Mouse (Mus musculus): ENCODE measurements around the gene Fance. TPM values are rescaled to one million over a fixed set of nuclear protein-coding genes. Genes with fewer than 3 reads are reported as not detected.

Gene Fance
- polyA plus RNA-seq, 1 experiment from 2014 or later: 32.9 TPM

DNA sequence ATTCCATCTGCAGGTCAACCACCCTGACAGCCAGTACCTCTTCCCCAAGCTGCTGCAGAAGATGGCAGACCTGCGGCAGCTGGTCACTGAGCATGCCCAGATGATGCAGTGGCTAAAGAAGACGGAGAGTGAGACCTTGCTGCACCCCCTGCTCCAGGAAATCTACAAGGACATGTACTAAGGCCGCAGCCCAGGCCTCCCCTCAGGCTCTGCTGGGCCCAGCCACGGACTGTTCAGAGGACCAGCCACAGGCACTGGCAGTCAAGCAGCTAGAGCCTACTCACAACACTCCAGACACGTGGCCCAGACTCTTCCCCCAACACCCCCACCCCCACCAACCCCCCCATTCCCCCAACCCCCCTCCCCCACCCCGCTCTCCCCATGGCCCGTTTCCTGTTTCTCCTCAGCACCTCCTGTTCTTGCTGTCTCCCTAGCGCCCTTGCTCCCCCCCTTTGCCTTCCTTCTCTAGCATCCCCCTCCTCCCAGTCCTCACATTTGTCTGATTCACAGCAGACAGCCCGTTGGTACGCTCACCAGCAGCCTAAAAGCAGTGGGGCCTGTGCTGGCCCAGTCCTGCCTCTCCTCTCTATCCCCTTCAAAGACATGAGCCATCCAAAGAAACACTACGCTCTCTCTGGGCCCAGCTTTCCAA lies 13.5 kb upstream of the Fance start:
- Histone ChIP-seq H3K27ac (peak overlapping the region; percentile 87), H3K27me3 (ENCODE audit: insufficient read depth, poor library complexity, severe bottlenecking) (no peaks in the 10 kb centered on the region), H3K36me3 (peaks cover 30% of the 10 kb centered on the region), H3K4me1 (replicated peaks) (peaks cover 51% of the 10 kb centered on the region), H3K9me3 (no peaks in the 10 kb centered on the region), H3K4me3 (peak overlapping the region; percentile 11; the same call in 1 of the 2 replicates)
- 36% methylated on average over 11 of the region's 11 CpGs for WGBS
- DNase-seq (ENCODE audit: low spot score): no peak

DNA sequence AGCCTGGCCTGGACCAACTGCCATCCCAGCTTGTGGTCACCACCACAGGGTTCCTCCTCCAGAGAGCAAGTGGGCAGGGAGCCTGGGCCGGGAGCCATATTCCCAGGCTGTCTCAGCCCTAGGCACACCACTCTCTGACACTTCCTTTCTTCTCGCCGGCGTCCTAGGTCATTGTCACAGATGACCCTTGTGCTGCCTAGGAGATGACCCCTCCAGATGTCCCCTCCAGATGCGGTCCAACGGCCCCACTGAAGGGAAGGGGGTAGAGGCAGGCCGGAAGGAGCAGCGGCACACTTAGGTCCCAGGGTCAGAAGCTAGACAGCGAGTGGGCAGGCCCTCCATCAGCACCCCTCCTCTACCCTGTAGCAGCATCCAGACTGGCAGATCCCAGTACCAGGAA lies 13.0 kb upstream of the Fance start:
- WGBS: 12% methylated on average over 9 of the region's 9 CpGs
- H3K4me3 ChIP-seq: peak overlapping the region; percentile 11; the same call in 1 of the 2 replicates
- DNase-seq (ENCODE audit: low spot score): peak; percentile 72
- H3K4me1 ChIP-seq (replicated peaks): peaks cover 51% of the 10 kb centered on the region
- no peaks in the 10 kb centered on the region for H3K27me3 ChIP-seq (ENCODE audit: insufficient read depth, poor library complexity, severe bottlenecking)
- H3K27ac ChIP-seq: peak overlapping the region; percentile 87
- H3K9me3 ChIP-seq: no peaks in the 10 kb centered on the region
- H3K36me3 ChIP-seq: peaks cover 26% of the 10 kb centered on the region

DNA sequence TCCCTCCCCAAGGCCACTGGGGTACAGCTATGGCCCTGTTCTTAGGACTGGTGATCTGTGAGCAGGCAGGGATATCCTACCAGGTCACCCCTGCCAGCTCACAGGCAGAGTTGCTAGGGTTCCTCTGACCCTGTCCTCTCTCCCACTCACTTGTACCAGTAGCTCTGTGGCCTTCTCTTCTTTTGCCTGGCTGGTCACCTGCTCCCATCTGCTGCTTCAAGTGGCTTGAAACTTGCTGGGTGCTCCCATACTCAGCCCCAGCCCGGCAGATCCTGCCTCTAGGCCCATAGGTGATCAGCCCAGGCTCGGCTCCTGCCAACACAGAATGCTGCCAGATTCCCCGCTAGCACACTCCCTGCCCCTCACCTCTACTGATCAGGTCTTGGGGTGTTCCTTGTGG lies 12.5 kb upstream of the Fance start:
- H3K36me3 ChIP-seq: peaks cover 23% of the 10 kb centered on the region
- WGBS: 69% methylated on average over 3 of the region's 3 CpGs
- DNase-seq (ENCODE audit: low spot score): no peak
- H3K27me3 ChIP-seq (ENCODE audit: insufficient read depth, poor library complexity, severe bottlenecking): no peaks in the 10 kb centered on the region
- no peaks in the 10 kb centered on the region for H3K9me3 ChIP-seq
- H3K4me3 ChIP-seq: 0 out of 2 replicates have a peak overlapping the region, but pooled peaks have one; percentile 11
- peaks cover 50% of the 10 kb centered on the region for H3K4me1 ChIP-seq (replicated peaks)
- H3K27ac ChIP-seq: peak overlapping the region; percentile 87

DNA sequence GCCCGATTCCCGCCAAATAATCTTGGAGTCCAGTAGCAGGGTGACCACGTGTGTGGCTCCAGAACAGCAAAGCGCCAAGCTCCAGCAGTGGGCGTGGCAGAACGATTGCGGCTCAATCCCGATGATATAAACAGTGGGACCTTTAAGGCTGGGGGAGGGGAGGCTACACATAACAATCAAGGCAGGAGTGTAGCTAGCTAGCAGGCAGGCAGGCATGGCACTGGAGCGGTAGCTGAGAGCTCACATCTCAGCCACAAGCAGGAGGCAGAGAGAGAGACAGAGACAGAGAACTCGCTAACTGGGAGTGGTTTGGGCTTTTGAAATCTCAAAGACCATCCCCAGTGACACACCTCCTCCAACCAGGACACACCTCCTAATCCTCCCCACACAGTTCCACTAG lies 8.1 kb upstream of the Fance start:
- no peak overlapping the region for H3K27ac ChIP-seq
- 58% methylated on average over 10 of the region's 10 CpGs for WGBS
- H3K4me1 ChIP-seq (replicated peaks): peaks cover 36% of the 10 kb centered on the region
- H3K36me3 ChIP-seq: no peaks in the 10 kb centered on the region
- no peak overlapping the region for H3K4me3 ChIP-seq
- no peak for DNase-seq (ENCODE audit: low spot score)
- H3K9me3 ChIP-seq: no peaks in the 10 kb centered on the region
- no peaks in the 10 kb centered on the region for H3K27me3 ChIP-seq (ENCODE audit: insufficient read depth, poor library complexity, severe bottlenecking)

DNA sequence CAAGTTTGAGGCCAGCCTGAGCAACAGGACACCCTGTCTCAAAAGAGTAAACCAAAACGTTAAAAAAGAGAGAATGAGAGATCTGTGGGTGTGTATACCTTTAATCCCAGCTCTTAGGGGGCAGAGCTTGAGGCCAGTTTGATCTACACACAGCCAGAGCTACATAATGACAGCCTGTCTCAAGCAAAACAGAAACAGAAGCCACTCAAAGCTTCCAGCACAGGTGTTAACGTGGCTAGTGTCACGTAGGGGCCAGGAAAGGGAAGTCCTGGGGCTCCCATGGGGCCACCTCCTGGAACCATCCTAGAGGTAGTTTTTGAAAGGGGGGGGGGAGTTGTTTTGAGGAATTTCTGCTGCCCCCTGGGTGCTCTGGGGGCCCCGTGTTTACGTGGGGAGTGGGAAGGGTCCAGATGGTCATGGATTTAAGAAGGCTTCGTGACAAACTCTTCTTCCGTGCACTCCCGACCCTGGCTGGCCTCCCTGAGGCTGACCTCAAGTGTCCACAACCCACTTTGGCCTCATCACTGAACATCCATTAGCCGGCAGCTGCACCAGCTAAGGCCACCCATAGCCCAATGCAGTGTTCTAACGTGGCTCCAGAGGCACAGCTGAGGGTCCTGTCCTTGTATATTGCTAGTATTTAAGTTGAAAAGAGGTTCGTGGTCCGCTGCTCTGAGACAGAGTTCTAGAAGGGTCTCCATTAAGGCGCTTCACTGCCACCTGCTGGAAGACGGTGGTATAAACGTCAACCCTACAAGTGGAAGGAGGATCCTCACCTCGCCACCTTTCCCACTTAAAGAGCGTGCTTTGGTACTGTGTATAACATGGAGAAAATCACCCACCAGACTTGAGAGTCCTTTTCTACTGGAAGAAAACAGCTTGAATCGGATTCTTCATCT lies 4.8 kb upstream of the Fance start:
- Histone ChIP-seq H3K27ac (peak overlapping the region; percentile 19; the same call in 1 of the 2 replicates), H3K4me3 (no peak overlapping the region)
- 17% methylated on average over 18 of the region's 18 CpGs for WGBS

GRCm38 (mm10) chr17:28310831-28311230 lies 2.5 kb upstream of the Fance start:
- Histone ChIP-seq H3K27me3 (ENCODE audit: insufficient read depth, poor library complexity, severe bottlenecking) (no peaks in the 10 kb centered on the region), H3K9me3 (no peaks in the 10 kb centered on the region), H3K36me3 (peaks cover 7% of the 10 kb centered on the region), H3K4me1 (replicated peaks) (peaks cover 36% of the 10 kb centered on the region), H3K4me3 (no peak overlapping the region), H3K27ac (no peak overlapping the region)
- WGBS: 79% methylated on average over 3 of the region's 3 CpGs
- no peak for DNase-seq (ENCODE audit: low spot score)

More for the DNA sequence above, 4.8 kb upstream of the Fance start:
- DNase-seq (ENCODE audit: low spot score): peak; percentile 88
- Histone ChIP-seq H3K9me3 (no peaks in the 10 kb centered on the region), H3K4me1 (replicated peaks) (peaks cover 29% of the 10 kb centered on the region), H3K27me3 (ENCODE audit: insufficient read depth, poor library complexity, severe bottlenecking) (no peaks in the 10 kb centered on the region), H3K36me3 (no peaks in the 10 kb centered on the region)

GRCm38 (mm10) chr17:28311366-28312132 lies 1.8 kb upstream of the Fance start:
- Histone ChIP-seq H3K36me3 (peaks cover 14% of the 10 kb centered on the region), H3K27ac (no peak overlapping the region), H3K27me3 (ENCODE audit: insufficient read depth, poor library complexity, severe bottlenecking) (no peaks in the 10 kb centered on the region), H3K9me3 (no peaks in the 10 kb centered on the region), H3K4me3 (no peak overlapping the region), H3K4me1 (replicated peaks) (peaks cover 43% of the 10 kb centered on the region)
- WGBS: 78% methylated on average over 5 of the region's 5 CpGs
- DNase-seq (ENCODE audit: low spot score): no peak

GRCm38 (mm10) chr17:28312232-28313211 lies 797 bp upstream of the Fance start:
- Histone ChIP-seq H3K9me3 (no peaks in the 10 kb centered on the region), H3K36me3 (peaks cover 24% of the 10 kb centered on the region), H3K27ac (peak overlapping the region; percentile 96), H3K27me3 (ENCODE audit: insufficient read depth, poor library complexity, severe bottlenecking) (no peaks in the 10 kb centered on the region), H3K4me3 (peak overlapping the region; percentile 92), H3K4me1 (replicated peaks) (peaks cover 53% of the 10 kb centered on the region)
- DNase-seq (ENCODE audit: low spot score): peak; percentile 37
- WGBS: 25% methylated on average over 17 of the region's 17 CpGs

- H3K4me3 ChIP-seq: peak overlapping the region; percentile 92
- no peak for DNase-seq (ENCODE audit: low spot score)
- WGBS: 2% methylated on average over 11 of the region's 11 CpGs
Measured at GRCm38 (mm10) chr17:28313880-28314225, 534 bp downstream of the Fance start.

GRCm38 (mm10) chr17:28315611-28316160 lies 2.4 kb downstream of the Fance start:
- H3K27ac ChIP-seq: peak overlapping the region; percentile 66
- H3K27me3 ChIP-seq (ENCODE audit: insufficient read depth, poor library complexity, severe bottlenecking): no peaks in the 10 kb centered on the region
- peaks cover 47% of the 10 kb centered on the region for H3K4me1 ChIP-seq (replicated peaks)
- DNase-seq (ENCODE audit: low spot score): peak; percentile 20
- H3K9me3 ChIP-seq: no peaks in the 10 kb centered on the region
- H3K36me3 ChIP-seq: peaks cover 51% of the 10 kb centered on the region
- H3K4me3 ChIP-seq: peak overlapping the region; percentile 26
- WGBS: 78% methylated on average over 20 of the region's 20 CpGs

More at GRCm38 (mm10) chr17:28313880-28314225, 534 bp downstream of the Fance start:
- no peaks in the 10 kb centered on the region for H3K9me3 ChIP-seq
- H3K27ac ChIP-seq: peak overlapping the region; percentile 96
- peaks cover 37% of the 10 kb centered on the region for H3K36me3 ChIP-seq
- no peaks in the 10 kb centered on the region for H3K27me3 ChIP-seq (ENCODE audit: insufficient read depth, poor library complexity, severe bottlenecking)
- H3K4me1 ChIP-seq (replicated peaks): peaks cover 47% of the 10 kb centered on the region

- Histone ChIP-seq H3K4me1 (replicated peaks) (peaks cover 47% of the 10 kb centered on the region), H3K9me3 (no peaks in the 10 kb centered on the region), H3K27ac (0 out of 2 replicates have a peak overlapping the region, but pooled peaks have one; percentile 66), H3K27me3 (ENCODE audit: insufficient read depth, poor library complexity, severe bottlenecking) (no peaks in the 10 kb centered on the region), H3K36me3 (peaks cover 59% of the 10 kb centered on the region), H3K4me3 (no peak overlapping the region)
- 87% methylated on average over 9 of the region's 9 CpGs for WGBS
- DNase-seq (ENCODE audit: low spot score): no peak
Measured at GRCm38 (mm10) chr17:28316476-28316875, 3.2 kb downstream of the Fance start.
